ENCODE assay signal across 7 mouse cellular contexts in genomic region chr14:79518761-79519662, GRCm38 (mm10). TPM values are rescaled to one million over a fixed set of nuclear protein-coding genes. Genes with fewer than 3 reads are reported as not detected.
A peak's percentile ranks its signal among the peaks of the same experiment; 100 is the strongest.
DNase-seq lines count a peak whose midpoint lies in the region; ATAC-seq and TF ChIP-seq lines count a peak whose summit lies in the region.

No protein-coding gene starts in this region.

- DNase-seq in lung, adult 2 months: no peak
- no peak for DNase-seq in lung, postnatal 25 days (ENCODE audit: low spot score)
- DNase-seq in Muller cell, postnatal 12 days (ENCODE audit: inconsistent ontology term): peak; percentile 51
- DNase-seq in right cerebral cortex, adult 18-20 months: no peak
- DNase-seq in kidney, postnatal 4 days: no peak

- WGBS in lung, adult 2 months: 25% methylated on average over 19 of the region's 19 CpGs
- 69% methylated on average over 19 of the region's 19 CpGs for WGBS in olfactory bulb, adult 2 months

- peak; percentile 37 for ATAC-seq in erythroid progenitor cell, adult 5-6 weeks (replicated peaks; ENCODE audit: low FRiP score, poor library complexity, severe bottlenecking)

- peak overlapping the region; percentile 51; the same call in 1 of the 2 replicates for H3K27ac ChIP-seq in olfactory bulb, adult 2 months (ENCODE audit: insufficient read depth, low read depth, low read length)

- no peak for TF ChIP-seq POLR2A in lung, adult 2 months (IDR thresholded peaks at IDR 0.05; ENCODE audit: borderline replicate concordance, extremely low read depth, low read depth, low read length)
- no peak for TF ChIP-seq POLR2A in olfactory bulb, adult 2 months (IDR thresholded peaks at IDR 0.05; ENCODE audit: insufficient read depth, low read depth, low read length)

- H3K4me3 ChIP-seq in lung, adult 2 months (replicated peaks; ENCODE audit: extremely low read depth, low read depth, low read length): peak overlapping the region; percentile 48
- H3K4me3 ChIP-seq in olfactory bulb, adult 2 months (ENCODE audit: insufficient read depth, low read depth, low read length): no peak overlapping the region

- TF ChIP-seq CTCF in lung, adult 2 months (IDR thresholded peaks at IDR 0.05; ENCODE audit: insufficient read depth, low read length): no peak
- TF ChIP-seq CTCF in olfactory bulb, adult 2 months (IDR thresholded peaks at IDR 0.05; ENCODE audit: insufficient read depth, low read depth, low read length): no peak

- peaks cover 26% of the 10 kb centered on the region for H3K4me1 ChIP-seq in lung, adult 2 months (ENCODE audit: control insufficient read depth, insufficient read depth, low read length)
- H3K4me1 ChIP-seq in olfactory bulb, adult 2 months (ENCODE audit: control insufficient read depth, insufficient read depth, low read length): no peaks in the 10 kb centered on the region

RNA-seq across cellular contexts. Expression of gene Wbp4, which starts 37.7 kb away (rescaled TPM):
- 6.5 and 6.6 TPM in 2 replicates for polyA plus RNA-seq in lung, adult 2 months (2012; rRNA removed)
- 25.6 and 27.7 TPM in 2 replicates for total RNA-seq in erythroid progenitor cell, adult 5-6 weeks (2015; ENCODE audit: low replicate concordance)
- 40.6 and 64.4 TPM in 2 replicates for total RNA-seq in erythroid progenitor cell, adult 5-6 weeks (2017; ENCODE audit: low replicate concordance)
- not detected in 2 replicates for polyA plus RNA-seq in olfactory bulb, adult 2 months (2012; ENCODE audit: insufficient read depth, insufficient read length, low replicate concordance, missing spikeins)

RNA-seq across cellular contexts. Expression of gene Elf1, which starts 38.0 kb away (rescaled TPM):
- polyA plus RNA-seq in lung, adult 2 months (2012; rRNA removed): 16.9 and 20.9 TPM in 2 replicates
- total RNA-seq in erythroid progenitor cell, adult 5-6 weeks (2015; ENCODE audit: low replicate concordance): 38.9 and 39.8 TPM in 2 replicates
- total RNA-seq in erythroid progenitor cell, adult 5-6 weeks (2017; ENCODE audit: low replicate concordance): 81.2 and 83.4 TPM in 2 replicates
- polyA plus RNA-seq in olfactory bulb, adult 2 months (2012; ENCODE audit: insufficient read depth, insufficient read length, low replicate concordance, missing spikeins): 261 TPM in 1 of 2 replicates, not detected in the other
